Mouse (Mus musculus): ENCODE data around the gene Urad.

The Urad gene

DNA sequence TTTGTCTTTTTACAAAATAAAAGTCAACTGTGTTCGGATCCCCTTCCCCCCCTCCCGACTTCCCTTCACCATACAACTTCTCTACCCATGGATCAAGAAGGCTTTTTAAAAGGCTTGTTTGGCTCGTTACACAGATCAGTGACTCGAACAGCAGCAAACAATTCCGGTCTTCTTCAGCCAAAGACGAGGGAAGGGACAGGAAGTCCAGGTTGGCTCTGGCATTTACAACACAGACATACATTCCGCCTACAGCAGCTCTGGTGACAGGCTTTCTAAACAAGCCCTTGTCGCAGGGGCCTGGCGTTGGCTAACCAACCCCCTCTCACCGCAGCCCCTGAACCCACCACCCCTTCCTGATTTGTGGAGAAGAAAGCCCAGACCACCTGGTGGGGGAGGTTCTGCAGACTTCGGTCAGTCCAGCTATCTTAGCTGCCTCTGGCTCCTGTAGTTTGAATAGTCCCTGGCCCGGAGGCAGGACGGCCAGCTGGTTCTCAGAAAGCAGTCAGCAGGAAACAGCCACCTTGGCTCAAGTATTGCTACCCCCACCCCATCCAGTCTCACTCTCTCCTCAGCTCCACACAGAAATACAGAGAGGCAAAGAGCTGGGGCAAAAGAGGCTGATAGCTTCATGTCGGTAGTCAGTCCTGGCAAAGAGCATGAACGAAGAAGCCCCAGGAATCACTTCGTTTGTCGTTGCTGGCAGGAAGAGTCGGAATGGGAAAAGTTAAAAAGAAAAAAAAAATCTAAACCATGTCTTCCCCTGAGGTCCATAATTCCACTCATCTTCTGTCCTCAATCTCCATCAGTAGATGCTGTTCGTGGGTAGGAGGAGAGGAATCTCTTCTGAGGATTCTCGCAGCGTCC, 21.1 kb downstream of the Urad start:
- DNase-seq (ENCODE audit: low read depth), result no peak

- DNase-seq (ENCODE audit: low read depth), result no peak
These were observed 22.3 kb downstream of the Urad start for GRCm38 (mm10) chr5:147300001-147300363.

DNA sequence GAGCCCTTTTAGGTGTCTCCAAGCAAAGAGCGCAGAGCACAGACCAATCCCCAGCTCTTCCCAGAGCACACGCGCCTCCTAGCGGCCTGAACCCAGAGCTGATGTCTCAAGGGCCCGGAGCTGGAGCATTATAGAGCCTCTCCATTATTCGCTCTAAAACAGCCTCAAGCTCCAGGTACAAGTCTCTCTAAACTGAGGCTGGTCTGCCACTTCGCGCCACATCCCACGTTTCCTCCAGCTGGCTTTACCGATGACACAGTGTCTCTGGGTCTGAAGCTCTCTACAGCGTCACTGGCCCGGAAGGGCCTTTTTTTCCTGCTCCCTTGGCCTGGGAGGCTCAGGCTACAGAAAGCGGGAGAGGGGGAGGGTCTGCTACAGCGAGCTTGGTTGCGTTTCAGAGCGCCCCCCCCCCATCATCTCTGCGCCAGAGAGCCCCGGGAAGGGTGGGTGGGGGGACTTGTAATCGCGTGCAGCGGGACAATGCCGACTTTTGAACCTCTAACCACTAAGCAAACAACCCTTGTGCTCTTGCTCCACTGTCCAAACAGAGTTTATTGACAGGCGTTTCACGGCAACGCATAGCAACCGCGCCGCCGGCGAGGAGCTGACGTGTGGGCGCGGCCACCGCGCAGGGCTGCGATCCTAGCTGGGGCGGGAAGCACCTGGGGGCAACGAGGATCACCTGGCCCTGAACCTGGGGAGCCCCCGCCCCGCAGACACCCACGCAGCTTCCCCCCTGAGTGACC, 22.8 kb downstream of the Urad start:
- DNase-seq (ENCODE audit: low read depth), result peak; percentile 56

DNA sequence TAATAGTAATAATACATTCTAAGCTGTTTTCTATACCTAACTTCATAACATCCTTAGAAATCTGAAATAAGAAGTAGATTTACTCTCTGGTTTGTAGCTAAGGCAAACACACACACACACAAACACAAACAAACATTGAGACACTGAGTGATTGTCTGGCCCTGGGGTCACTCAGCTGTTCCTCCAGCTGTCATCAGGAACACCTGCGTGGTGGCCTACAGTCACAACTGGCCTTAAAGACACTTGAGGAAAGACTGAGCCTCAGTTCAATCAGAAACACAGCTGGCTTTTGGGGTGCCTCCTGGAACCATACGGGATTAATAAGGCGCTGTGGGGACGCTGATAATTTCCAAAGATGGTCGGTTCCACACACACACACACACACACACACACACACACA, 25.0 kb downstream of the Urad start:
- DNase-seq (ENCODE audit: low read depth), result no peak

- DNase-seq (ENCODE audit: low read depth), result no peak
These were observed 28.1 kb downstream of the Urad start for GRCm38 (mm10) chr5:147294121-147294520.

DNA sequence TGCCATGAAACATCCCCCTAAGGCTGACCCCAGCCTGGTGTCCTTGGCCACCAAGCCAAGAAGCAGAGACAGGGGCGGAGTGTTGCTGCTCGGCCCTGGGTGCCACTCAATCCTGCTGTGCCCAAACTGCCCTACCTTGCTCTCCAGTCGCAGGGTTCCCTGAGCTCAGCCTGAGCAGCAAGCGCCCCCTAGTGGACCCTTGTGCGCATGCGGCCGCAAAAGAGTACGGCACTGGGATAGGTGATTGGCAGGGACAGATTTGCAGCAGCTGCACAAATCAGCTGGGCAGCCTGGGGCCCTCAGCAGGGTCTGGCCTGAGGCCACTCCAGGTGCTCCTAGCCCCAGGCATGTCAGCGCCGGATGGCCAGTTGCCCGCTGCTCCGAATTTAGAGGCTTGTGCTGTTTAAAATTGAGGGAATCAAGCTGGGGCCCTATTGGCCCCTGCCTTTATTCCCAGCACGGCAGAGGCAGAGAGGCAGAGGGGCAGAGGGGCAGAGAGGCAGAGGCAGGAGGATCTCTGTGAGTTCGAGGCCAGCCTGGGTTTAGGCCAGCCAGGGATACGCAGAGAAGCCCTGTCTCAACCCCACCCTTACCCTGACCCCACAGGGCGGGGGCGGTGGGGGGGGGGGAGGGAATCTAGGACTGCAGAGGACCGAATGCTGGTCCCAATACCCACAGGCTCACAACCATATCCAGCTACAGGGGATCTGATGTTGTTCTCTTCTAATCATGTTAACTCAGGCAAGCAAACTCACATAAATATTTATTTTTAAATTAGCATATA, 28.9 kb downstream of the Urad start:
- peak; percentile 79 for DNase-seq (ENCODE audit: low read depth)

- DNase-seq (ENCODE audit: low read depth), result no peak
These were observed 29.6 kb downstream of the Urad start for GRCm38 (mm10) chr5:147292506-147293120.

- DNase-seq (ENCODE audit: low read depth), result no peak
These were observed 30.3 kb downstream of the Urad start for GRCm38 (mm10) chr5:147291764-147292505.

DNA sequence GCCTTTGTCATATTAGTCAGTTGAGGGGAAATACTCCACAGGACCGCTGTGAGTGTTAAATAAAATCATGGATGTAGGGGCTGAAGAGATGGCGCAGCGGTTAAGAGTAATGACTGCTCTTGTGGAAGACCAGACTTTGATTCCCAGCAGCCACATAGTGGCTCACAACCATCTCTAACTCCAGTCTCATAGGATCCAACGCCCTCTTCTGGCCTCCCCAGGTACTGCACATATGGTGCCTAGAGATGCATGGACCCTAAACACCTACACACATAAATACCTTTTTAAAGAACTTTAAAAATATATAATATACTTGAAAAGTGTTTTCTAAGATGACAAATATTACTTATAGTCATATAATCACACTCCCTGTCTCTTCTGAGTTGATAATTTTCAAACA, 37.9 kb downstream of the Urad start:
- DNase-seq (ENCODE audit: low read depth), result no peak

GRCm38 (mm10) chr5:147277547-147277925, 44.7 kb downstream of the Urad start:
- DNase-seq (ENCODE audit: low read depth), result no peak

GRCm38 (mm10) chr5:147276701-147277546, 45.3 kb downstream of the Urad start:
- no peak for DNase-seq (ENCODE audit: low read depth)

DNA sequence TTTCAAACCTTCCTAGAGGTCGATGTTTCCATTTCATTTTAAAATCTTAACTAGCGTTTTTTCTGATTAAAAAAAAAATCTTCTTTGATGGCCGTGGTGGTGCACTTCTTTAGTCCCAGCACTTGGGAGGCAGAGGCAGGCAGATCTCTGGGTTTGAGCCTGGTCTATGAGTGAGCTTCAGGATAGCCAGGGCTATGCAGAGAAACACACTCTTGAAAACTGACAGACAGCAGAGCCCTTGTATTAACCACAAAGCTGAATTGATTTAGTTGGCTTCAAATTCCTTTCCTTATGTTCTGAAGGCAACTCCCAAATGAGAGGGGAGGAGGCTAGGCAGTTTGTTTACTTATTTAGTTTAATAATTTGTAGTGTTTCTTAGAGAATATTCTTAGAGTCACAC, 46.5 kb downstream of the Urad start:
- DNase-seq (ENCODE audit: low read depth), result no peak

- no peak for DNase-seq (ENCODE audit: low read depth)
These were observed 47.8 kb downstream of the Urad start for GRCm38 (mm10) chr5:147274174-147275141.

DNA sequence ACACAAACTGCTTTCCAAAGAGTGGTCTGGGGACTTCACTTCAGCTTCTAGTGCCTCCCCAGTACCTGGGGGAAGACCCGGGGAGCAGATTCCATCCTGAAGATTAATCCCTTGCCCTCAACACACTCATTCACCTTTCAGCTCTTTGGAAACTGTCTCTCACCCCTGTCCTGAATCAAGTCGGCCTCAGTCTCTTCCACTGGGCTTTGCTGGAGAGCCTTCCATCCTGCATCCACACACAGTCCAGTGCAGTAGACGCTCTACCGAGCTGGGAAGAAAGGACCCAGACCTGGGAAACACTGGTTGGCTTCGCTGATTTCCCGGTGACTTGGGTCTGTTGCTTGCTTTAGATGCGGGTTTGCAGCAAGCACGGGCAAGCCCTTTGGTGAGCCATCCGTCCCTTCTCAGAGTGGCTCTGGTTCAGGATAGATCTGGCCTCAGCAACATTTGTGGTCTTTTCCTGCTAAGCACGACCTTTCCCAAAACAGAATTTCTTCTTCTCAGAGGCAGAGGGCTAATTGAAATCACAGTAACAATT, 49.4 kb downstream of the Urad start:
- DNase-seq (ENCODE audit: low read depth), result no peak

DNA sequence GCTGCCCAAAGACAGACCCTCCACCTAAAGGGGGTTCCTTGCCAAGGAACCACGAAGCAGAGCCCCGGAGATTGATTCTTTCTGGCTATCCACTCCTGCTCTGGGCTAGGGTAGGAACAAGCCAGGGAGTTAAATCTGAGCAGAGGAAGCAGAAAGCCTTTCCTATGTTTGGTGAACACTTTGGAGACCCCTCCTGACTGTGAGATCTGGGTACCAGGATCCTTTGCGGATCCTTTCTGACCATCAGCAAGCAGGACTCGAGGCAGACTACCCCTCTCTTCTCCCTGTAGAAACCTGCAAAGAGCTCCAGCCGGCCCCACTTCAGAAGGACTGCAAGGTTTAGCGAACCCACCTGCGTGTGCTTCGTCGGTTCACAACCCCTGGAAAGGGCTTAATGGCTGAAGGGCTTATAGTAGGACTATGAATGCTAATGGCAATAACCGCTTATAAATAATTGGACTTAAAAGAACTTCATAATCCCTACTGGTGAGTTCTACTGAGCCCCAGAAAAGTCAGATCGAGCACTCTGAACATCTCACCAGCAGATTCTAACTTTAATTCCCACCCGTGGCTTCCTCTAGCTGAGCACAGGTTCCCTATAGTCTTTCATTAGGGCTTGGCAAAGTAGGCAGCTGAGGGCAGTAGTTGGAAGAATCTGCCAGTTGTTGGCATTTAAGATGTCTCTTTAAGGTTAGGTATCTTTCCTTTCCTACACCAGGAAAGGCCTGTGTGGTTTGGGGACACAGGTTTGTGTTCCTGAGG, 50.0 kb downstream of the Urad start:
- DNase-seq (ENCODE audit: low read depth), result no peak

DNA sequence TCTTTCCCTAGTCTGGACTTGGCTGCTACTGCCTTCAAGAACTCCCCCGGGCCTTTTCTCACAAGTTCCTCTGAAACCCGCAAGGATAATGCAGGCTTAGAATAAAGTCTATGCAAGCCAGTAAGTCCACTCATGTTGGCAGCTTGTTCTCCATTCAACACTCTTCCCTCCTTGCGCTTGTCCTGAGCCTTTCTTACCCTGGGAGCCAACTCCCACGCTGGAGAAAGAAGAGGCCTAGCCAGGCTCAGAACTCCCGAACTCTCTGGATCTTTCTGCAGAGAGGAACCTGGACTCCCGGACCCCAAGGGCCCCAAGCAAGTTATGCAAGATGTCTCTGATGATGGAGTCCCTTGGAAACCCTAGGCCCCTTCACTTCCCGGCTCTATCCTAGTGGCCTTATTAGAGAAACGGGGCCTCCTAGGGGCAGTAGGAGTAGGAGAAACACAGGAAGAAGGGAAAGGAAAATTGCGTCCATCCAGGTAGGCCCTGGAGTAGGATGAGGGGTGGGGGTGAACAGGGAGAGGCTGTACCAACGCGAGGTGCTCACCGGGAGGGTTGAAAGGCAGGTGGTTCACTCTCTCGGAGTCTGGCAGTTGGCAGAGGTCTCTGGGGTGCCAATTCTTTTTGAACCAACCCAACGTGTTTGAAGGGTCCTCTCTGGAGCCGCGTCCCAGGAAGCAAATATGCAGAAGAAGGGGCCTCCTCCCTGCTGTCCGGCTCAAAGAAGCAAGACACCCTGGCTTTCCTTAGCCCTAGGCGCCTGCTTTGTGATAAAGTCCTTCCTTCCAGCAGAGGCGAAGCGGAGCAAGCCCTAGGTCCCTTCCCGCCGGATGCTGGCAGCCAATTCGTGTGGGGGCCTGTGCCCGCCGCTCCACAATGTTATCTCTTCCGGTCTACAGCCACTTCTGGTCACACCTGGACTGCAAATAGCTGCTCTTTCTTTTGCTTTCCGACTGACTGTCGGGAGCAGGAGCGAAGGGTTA, 51.3 kb downstream of the Urad start:
- no peak for DNase-seq (ENCODE audit: low read depth)
